Mouse (Mus musculus) brain, embryonic 14.5 days (tissue): ENCODE results near the gene Hoxd11.

Experiments
- CTCF ChIP-seq: fragments of 200-500 bp; IDR thresholded peaks from 2 replicates; pipeline ENCODE4 v1.5.1; 2012; ENCODE audit warnings: inconsistent platforms, mild to moderate bottlenecking, moderate library complexity, borderline replicate concordance; ENCODE audit not compliant: insufficient read depth, insufficient read length; ENCODE audit errors: extremely low read depth
- POLR2A ChIP-seq: fragments of 200-500 bp; IDR thresholded peaks from 2 replicates; pipeline ENCODE4 v1.6.1; 2012; ENCODE audit warnings: mild to moderate bottlenecking, inconsistent platforms, borderline replicate concordance; ENCODE audit not compliant: poor library complexity, insufficient read depth, insufficient read length, severe bottlenecking; ENCODE audit errors: extremely low read depth

DNA sequence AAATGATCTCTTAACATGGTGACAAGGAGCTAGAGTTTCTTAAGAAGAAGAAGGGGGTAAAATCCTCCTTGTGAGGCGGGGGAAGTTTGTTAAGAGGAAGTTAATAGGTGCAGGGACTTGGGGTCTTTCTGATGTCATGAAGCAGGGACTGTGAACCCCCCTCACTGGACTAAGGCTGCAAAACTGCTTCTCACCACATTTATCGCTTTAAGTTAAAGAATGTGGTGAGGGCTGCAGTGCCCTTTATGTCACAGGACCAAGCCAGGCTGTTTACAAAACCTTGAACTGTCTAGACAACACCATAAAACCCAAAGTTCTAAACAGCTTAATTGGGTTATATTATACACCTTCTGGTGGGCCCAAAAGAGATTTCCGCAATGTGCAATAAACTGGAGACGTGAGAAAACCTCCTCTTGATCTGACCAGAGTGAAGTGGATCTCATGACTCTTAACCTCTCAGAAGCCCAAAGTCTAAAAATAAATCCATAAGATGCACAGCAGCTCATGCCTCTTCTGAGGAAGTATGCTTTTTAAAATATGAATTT, 5.8 kb downstream of the Hoxd11 start:
- no peak for TF ChIP-seq POLR2A
- no peak for TF ChIP-seq CTCF
